Mouse (Mus musculus): Measurements from ENCODE around the gene Dpf1. TPM values are rescaled to one million over a fixed set of nuclear protein-coding genes. Genes with fewer than 3 reads are reported as not detected.

Gene Dpf1
- total RNA-seq, 2 experiments from 2014 or later: 114 to 128 TPM

DNA sequence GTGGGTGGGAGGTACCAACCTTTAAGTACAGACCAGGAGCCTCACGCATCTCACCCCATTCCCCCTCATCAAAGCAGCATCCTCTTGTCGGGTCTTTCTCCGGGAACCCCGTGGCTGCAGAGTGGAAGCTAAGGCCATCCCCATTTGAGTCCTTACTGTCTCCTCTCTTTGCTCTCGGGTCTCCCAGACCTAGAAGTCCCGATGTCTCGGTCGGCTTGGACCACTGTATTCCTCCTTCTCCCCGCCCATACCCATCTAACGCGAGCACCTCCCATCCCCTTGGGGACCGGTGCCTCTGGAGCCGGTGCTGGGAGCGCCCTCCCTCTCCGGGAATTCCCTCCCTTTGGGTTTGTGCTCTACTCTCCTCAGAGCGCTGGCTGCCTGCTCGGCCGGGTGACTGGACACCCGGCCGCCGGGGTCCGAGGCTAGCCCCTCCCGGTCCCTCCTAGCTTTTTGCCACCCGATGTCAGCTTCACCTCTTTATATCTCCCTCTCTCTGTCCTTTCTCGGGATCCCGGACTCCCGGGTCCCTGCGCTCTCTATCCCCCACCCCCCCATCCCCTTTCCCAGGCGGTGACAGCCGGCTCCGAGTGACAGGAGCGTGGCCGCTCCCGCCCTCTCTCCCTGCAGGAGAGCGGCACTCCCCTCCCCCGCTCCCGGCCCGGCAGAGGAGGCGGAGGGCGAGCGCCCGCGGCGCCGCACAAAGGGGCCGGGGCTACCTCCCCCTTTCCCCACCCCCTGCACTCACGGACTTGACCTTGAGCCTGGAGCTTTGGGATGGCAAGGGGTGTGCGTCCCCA, 912 bp downstream of the Dpf1 start:
- no peak for TF ChIP-seq CTCF (IDR thresholded peaks at IDR 0.05)
- DNase-seq (ENCODE audit: extremely low spot score in 1 of 2, low spot score in 2 of 2): peak; percentile 33 to 52
- Histone ChIP-seq H3K27ac (peak overlapping the region; percentile 77), H3K4me3 (peak overlapping the region; percentile 77)
- intact Hi-C loops (cut with DNase I): loop anchor here (5.0 kb wide), 1 partner anchor 177 kb away; the partner anchor contains the start of gene Ryr1

- Histone ChIP-seq H3K27ac (peak overlapping the region; percentile 77), H3K4me3 (peak overlapping the region; percentile 77)
- no peak for TF ChIP-seq CTCF (IDR thresholded peaks at IDR 0.05)
- DNase-seq (ENCODE audit: extremely low spot score in 1 of 2, low spot score in 2 of 2): peak; percentile 17 to 40
- intact Hi-C loops (cut with DNase I): no loop called here
These were observed 1.7 kb downstream of the Dpf1 start for GRCm38 (mm10) chr7:29305263-29305988.

GRCm38 (mm10) chr7:29306108-29306507, 2.4 kb downstream of the Dpf1 start:
- intact Hi-C loops (cut with DNase I): no loop called here
- no peak for DNase-seq (ENCODE audit: extremely low spot score in 1 of 2, low spot score in 2 of 2)
- TF ChIP-seq CTCF (IDR thresholded peaks at IDR 0.05): no peak
- Histone ChIP-seq H3K4me3 (no peak overlapping the region; the same call in 1 of the 2 replicates), H3K27ac (no peak overlapping the region)

DNA sequence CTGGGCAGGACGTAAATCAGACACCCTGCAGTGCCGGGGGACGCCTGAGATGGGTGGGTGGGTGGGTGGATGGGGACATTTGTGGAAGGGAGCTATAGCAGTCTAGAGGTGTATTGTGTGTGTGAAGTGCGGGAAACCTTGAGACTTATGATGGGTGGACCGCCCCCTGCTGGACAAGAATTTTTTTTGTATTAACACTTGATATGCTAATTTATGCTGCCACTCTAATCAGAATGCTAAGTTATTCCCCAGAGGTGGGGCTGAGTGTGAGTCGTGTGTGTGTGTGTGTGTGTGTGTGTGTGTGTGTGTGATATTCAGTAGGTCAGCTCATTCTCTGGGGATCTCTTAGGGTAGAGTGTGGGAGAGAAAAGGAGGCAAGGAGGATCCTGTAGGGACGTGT, 2.9 kb downstream of the Dpf1 start:
- Histone ChIP-seq H3K4me3 (no peak overlapping the region; the same call in 1 of the 2 replicates), H3K27ac (no peak overlapping the region)
- no peak for DNase-seq (ENCODE audit: extremely low spot score in 1 of 2, low spot score in 2 of 2)
- intact Hi-C loops (cut with DNase I): no loop called here
- peak; percentile 56 for TF ChIP-seq CTCF (IDR thresholded peaks at IDR 0.05)

DNA sequence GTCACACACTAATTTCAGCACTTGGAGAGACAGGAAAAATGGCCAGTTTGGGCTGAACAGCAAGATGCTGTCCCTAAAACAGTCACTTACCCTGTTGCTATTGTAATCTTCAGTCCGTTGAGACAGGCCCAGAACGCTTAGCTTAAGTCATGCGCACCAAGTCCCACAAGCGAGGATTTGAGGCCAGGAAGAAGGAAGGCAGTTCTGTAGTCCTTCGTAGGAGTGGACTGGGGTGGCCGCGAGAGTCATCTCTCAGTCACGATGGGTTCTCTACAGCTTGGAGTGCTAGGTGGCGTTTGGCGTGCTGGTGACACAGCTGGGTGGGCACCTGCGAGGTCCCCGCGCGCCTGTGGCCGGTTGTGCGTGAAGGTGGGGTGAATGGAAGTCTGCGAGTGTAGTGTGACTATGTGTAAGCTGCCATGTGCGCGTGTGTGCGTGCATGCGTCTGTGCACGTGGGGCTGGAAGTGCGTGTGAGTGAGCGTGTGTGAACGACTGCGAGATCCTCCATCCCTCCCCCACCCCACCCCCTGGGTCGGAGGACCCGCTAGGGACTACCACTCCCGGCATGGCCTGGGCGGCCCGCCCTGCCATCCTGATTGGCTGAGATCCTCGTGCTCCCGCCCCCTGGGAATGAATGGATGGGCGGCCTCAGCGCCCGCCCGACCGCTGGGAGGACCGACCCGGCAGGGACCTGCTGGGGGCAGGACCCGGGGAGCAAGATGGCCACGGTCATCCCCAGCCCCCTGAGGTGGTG, 3.8 kb downstream of the Dpf1 start:
- H3K27ac ChIP-seq: peak overlapping the region; percentile 87
- peak overlapping the region; percentile 67 for H3K4me3 ChIP-seq
- TF ChIP-seq CTCF (IDR thresholded peaks at IDR 0.05): no peak
- peak; percentile 95 to 96 for DNase-seq (ENCODE audit: extremely low spot score in 1 of 2, low spot score in 2 of 2)
- intact Hi-C loops (cut with DNase I): loop anchor here (2.0 kb wide), 1 partner anchor 55 kb away; no protein-coding TSS in a partner anchor

DNA sequence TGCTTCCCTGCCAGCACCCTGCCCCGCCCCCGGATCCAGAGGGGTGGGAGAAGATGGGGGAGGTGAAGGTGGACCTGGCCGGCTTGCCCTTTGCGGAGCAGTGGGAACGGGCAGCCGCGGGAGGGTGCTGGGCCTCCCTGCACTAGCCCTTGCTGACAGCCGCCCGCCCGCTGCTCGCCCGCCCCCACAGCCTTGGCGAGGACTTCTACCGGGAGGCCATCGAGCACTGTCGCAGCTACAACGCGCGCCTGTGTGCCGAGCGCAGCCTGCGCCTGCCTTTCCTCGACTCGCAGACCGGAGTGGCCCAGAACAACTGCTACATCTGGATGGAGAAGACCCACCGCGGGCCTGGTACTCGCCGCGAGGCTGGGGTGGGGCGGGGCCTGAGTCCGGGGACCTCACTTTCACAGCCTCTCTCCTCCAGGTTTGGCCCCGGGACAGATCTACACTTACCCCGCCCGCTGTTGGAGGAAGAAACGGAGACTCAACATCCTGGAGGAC, 5.5 kb downstream of the Dpf1 start:
- TF ChIP-seq CTCF (IDR thresholded peaks at IDR 0.05): no peak
- DNase-seq (ENCODE audit: extremely low spot score in 1 of 2, low spot score in 2 of 2): peak; percentile 66 to 84
- intact Hi-C loops (cut with DNase I): loop anchor here (2.0 kb wide), 1 partner anchor 54 kb away; no protein-coding TSS in a partner anchor
- Histone ChIP-seq H3K27ac (peak overlapping the region; percentile 87), H3K4me3 (peak overlapping the region; percentile 67)

DNA sequence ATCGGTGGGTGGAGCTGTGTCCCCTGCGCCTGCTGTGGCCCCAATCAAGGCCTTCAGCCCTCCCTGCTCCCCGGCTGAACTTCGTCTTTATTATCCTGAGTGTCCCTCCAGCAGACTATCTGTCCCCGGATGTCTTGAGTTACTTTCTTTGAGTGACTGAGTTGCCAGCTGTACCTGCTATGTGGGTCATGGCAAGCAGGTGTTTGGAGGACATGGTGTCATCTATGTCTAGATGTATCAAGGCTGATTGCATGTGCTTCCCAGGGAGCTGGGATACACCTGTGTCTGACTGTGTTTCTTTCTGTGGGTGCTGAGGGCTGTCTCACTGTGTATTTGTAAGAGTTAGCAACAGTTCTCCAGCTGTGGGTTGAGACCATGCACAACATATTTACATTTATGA, 6.0 kb downstream of the Dpf1 start:
- intact Hi-C loops (cut with DNase I): loop anchor here (2.0 kb wide), 1 partner anchor 53 kb away; no protein-coding TSS in a partner anchor
- peak overlapping the region; percentile 67 for H3K4me3 ChIP-seq
- peak overlapping the region; percentile 87 for H3K27ac ChIP-seq
- no peak for TF ChIP-seq CTCF (IDR thresholded peaks at IDR 0.05)
- DNase-seq (ENCODE audit: extremely low spot score in 1 of 2, low spot score in 2 of 2): no peak

GRCm38 (mm10) chr7:29313051-29313450, 9.3 kb downstream of the Dpf1 start:
- DNase-seq (ENCODE audit: extremely low spot score in 1 of 2, low spot score in 2 of 2): peak; percentile 47 to 56
- no peak for TF ChIP-seq CTCF (IDR thresholded peaks at IDR 0.05)
- H3K4me3 ChIP-seq: peak overlapping the region; percentile 29; the same call in 1 of the 2 replicates
- intact Hi-C loops (cut with DNase I): no loop called here
- H3K27ac ChIP-seq: peak overlapping the region; percentile 86

- Histone ChIP-seq H3K27ac (peak overlapping the region; percentile 95), H3K4me3 (peak overlapping the region; percentile 11; the same call in 1 of the 2 replicates)
- no peak for DNase-seq (ENCODE audit: extremely low spot score in 1 of 2, low spot score in 2 of 2)
- no peak for TF ChIP-seq CTCF (IDR thresholded peaks at IDR 0.05)
- intact Hi-C loops (cut with DNase I): no loop called here
These were observed 10.0 kb downstream of the Dpf1 start for GRCm38 (mm10) chr7:29313572-29314261.

DNA sequence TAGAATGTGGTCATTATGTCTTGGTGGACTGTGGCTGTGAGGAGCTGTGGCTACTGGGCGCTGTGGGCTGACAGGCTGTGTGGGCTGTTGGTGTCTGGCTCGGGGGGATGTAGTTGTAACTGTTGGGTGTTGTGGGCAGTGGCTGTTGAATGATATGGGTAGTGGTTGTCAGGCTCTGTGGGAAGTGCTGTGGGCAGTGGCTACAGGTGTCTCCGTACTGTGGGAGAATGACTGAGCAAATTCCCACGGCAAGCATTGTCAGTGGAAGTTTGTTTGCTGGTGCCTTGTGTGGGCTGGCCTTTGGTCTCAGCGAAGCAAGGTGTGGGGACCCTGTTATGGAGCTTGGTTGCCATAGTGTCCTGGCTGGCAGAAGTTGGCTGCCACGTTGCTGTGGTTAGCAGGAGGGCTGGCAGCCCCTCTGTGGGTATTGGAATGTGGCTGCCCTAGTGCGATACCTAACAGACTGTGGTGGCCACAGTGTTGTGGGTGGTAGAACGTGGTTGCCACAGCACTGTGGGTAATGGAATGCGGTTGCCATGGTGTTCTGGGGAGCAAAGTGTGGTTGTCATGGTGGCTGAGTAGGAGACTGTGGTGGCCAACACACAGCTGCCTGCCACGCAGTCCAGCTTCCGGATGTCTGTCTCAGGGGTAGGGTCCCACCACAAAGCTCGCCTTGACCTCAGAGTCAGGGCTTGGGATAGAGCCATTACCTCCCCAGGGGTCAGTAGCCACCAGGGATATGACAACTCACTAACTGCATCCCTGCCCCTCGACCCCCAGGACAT, 11.3 kb downstream of the Dpf1 start:
- Histone ChIP-seq H3K4me3 (peak overlapping the region; percentile 21), H3K27ac (peak overlapping the region; percentile 95)
- no peak for TF ChIP-seq CTCF (IDR thresholded peaks at IDR 0.05)
- intact Hi-C loops (cut with DNase I): no loop called here
- peak; percentile 65 to 66 for DNase-seq (ENCODE audit: extremely low spot score in 1 of 2, low spot score in 2 of 2)

Measured in left cerebral cortex, adult 2 months (tissue).